Mouse (Mus musculus) CH12F3 (cell line): Measurements from ENCODE around the gene Nrd1.

ENCODE experiments used
- in situ Hi-C: fragments of 300-500 bp; cut with MboI; formaldehyde crosslinking; loops from 2 replicates; pipeline ENCODE4 v1.14.3; 2020; ENCODE audit warnings: low sequenced_read_pairs

Gene Nrd1

DNA sequence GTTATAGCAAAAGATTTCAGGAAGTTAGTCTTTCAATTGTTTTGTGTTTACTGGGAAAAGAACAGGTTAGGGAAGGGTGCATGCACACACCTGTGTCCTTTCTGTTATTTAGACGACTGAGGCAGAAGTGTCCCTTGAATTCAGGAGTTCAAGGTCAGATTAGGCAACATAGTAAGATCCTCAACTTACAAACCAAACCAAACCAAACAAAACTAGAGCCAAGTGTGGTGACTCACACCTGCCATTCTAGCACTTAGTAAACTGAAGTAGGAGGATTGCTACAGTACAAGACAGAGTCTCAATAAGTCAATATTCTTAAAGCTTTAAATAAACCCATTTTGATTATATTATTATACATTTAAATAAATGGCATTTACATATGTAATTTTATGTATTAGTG is 21.5 kb downstream of the Nrd1 start:
- in situ Hi-C loops: no loop called here

DNA sequence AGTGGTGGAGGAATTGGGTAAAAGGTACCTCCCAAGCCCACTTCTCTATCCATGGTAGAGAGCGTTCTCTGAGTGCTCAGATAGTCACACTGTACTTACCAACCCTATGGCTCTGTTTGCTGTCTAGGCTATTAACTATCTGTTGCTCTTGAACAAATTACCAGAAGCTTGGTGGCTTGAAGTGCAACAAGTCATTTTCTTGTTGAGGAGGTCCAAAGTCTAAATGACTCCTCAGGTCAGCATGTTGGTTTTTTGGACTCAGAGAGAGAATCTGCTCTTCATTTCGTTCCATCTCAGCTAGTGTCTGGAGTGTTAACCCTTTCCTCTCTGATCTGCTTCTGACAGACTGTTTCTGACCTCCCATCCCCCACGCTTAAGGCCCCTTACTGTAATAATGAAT is 24.6 kb downstream of the Nrd1 start:
- in situ Hi-C loops: no loop called here

DNA sequence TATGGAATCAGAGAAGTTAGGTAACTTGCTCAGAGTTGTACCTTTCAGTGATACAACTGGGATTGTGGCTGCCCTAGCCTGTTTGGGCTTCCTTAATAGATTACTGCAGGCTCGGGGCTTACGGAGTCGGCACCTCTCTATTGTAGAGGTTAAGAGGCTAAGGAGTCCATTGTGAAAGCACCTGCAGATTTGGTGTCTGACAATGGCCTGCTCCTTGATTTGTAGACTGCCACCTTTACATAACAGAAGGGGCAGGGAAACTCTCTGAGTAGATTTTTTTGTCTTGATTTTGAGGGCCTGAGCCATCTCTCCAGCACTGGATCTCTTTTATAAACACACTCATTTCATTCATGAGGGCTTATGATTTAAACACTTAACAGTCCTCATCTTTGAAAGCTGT is 26.1 kb downstream of the Nrd1 start:
- in situ Hi-C loops: no loop called here

DNA sequence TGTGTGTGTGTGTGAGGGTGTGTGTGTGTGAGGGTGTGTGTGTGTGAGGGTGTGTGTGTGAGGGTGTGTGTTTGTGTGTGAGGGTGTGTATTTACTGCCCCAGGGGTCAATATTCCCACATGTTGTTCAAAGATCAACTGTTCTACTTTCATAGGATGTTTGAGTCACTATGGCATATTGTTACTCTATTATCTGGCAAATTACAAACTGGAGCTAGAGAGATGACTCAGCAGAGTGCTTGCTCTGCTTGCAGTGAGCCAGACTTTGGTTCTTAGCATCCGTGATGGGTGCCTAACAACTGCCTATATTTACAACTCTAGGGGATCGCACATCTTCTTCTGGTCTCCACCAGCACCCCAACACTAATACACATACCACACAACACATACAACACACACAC is 29.4 kb downstream of the Nrd1 start:
- in situ Hi-C loops: no loop called here

DNA sequence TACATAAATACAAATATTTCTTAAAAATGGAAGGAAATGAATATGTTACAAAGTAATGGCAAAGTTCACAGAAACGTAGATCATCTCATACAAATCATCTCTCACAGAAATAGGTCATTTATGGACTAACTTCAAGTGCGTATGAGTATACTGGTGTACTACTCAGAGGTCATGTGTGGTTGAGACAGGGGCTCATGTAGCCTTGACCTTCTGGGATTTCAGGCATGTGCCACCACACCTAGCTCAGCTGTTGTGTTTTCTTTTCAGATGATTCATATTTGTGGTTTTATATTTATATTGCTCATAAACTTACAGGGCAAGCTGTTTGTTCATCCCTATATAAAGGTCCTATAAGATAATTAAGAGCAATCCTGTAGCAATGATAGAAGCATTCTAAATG is 29.8 kb downstream of the Nrd1 start:
- in situ Hi-C loops: no loop called here

DNA sequence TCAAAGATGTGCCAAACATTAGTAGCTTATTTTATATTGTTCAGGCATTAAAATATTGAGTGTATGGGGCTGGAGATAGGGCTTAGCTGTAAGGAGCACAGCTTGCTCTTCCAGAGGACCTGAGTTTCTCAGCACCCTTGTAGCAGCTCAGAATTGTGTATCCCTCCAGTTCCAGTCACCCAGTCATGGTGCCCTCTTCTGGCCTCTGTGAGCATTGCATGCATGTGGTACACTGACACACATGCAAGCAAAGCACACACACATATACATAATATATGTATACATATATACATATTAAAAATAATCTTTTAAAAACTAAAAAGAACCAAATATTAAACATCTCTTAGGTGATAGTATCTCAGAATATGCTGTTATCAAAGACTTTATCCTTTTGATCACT is 35.9 kb downstream of the Nrd1 start:
- in situ Hi-C loops: no loop called here

DNA sequence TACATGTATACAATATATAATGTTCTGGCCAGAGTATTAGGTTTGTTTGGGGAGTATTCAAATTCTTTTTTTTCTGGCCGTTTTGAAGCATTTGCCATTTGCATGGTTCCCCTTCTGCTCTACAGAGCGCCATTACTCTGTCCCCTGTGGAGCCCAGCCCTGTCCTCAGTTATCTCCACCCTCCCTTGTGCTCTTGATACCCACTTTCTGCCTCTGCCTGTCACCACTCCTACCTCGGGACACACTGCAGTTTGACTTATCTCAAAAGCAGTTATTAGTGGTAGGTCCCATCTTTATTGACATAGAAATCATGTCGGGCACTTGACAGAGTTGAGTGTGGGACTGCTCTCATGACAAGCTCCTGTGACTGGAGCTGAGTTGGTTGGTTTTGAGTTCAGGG is 42.3 kb downstream of the Nrd1 start:
- in situ Hi-C loops: no loop called here

DNA sequence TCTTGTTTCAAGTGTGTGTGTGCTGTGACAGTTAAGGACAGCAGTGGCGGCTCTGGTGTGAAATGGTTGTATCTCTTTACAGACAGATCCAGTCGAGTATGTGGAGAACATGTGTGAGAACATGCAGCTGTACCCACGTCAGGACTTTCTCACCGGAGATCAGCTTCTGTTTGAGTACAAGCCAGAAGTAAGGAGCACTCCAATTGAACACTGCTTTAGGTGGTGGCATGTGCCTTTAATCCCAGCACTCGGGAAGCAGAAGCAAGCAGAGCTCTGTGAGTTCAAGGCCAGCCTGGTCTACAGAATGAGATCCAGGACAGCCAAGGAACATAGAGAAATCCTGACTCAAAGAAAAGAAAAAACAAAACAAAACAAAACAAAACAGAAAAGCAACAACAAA is 42.8 kb downstream of the Nrd1 start:
- in situ Hi-C loops: no loop called here

DNA sequence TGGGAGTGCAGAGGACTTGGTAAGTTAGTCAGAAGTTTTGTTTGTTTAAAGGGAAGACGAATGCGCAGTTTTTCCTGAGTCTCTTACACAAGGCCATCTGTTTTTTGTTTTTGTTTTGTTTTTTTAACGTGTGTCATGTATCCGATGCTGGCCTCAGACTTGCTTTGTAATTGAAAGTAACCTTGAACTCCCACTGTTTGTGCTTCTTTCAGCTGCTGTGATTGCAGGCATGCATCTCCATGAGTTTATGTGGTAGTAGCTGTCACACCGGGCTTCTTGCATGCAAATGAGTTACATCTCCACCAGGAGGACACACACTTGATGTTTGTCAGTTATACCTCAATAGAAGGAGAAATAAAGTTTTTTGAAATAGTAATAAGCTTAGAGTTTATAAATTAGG is 43.3 kb downstream of the Nrd1 start:
- in situ Hi-C loops: no loop called here

DNA sequence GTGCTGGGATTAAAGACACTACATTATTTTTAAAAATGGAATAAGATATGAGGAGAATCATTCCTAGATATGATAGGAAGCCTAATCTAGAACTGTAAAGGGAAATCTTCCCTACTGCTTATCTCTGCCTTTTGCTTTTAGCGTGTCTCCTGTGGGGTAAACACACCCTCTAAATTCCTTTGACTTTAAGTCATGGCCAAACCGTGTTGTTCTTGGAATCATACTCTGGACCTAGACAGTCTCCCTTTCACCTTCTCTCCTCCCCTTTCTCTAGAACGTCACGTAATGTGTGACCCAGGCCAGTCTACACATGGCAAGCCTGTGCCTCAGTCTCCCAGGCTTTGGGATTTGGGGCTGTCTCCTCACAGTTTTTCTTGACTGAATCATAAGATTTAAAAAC is 47.8 kb downstream of the Nrd1 start:
- in situ Hi-C loops: no loop called here

DNA sequence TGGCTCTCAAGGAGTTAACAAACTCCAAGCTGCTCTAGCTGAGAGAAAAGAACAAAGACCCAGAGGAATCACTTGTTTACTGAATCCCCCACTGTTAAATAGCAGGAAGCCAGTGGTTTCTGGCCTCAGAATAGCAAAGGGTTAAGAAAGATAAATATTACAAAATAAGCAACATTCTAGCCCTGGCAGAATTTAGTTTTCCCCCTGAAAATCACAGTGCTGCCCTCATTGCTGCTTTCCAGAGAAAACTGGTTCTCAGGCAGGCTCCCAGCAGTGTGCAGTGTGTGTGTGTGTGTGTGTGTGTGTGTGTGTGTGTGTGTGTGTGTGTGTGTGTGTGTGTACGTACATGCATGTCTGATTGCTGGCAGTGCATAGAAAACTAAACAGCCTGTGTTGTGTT is 51.8 kb downstream of the Nrd1 start:
- in situ Hi-C loops: no loop called here

DNA sequence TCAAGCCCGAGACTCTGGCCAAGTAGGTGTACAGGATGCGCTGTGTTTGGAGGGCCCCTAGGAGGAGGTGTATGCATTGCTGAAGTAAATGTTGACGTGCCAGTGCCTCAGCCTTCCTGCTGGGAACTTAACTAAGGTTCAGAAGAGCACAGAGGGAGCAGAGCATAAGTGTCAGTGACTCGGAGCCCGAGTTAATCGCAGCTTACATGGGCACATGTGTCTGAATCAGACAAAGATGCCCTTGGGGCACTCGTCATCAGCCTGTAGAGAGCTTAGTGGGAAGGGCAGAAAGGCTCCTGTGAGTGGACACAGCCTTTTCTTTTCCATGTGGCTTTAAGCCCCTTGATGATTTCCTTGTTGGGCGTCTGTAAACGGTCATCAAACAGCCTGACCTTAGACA is 53.5 kb downstream of the Nrd1 start:
- in situ Hi-C loops: no loop called here

DNA sequence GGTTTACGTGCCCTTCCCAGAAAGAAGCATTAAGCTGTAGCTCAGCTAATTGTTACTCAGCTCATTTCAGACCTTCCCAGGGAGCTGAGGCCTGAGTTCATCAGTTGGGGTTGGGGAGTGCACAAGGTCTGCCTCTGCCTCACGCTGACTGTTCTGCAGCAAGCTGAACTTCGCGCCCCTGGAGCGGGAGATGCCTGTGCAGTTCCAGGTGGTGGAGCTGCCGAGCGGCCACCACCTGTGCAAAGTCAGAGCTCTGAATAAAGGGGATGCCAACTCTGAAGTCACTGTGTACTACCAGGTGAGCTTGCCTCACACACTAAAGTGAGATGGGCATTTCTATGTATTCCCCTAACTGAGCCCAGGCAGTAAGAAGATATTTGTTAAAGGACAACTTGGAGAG is 55.9 kb downstream of the Nrd1 start:
- in situ Hi-C loops: no loop called here

DNA sequence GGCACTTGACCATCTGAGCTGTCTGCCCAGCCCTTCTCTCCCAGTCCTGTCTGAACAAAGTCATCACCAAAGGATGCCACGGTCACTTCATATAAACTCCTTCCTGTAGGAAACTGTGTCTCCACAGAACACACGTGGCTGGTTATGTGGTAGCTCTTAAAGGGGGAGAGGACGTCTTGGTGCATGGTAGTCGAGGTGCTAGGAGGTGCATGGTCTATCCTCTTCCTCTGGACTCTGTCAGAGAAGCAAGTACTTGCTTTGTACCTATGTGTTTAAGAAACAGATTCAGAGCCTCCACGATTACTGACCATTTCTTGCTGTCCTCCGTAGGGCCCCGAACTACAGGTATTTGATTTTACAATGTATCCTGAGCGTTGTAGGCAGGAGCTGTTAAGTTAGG is 57.2 kb downstream of the Nrd1 start:
- in situ Hi-C loops: no loop called here

DNA sequence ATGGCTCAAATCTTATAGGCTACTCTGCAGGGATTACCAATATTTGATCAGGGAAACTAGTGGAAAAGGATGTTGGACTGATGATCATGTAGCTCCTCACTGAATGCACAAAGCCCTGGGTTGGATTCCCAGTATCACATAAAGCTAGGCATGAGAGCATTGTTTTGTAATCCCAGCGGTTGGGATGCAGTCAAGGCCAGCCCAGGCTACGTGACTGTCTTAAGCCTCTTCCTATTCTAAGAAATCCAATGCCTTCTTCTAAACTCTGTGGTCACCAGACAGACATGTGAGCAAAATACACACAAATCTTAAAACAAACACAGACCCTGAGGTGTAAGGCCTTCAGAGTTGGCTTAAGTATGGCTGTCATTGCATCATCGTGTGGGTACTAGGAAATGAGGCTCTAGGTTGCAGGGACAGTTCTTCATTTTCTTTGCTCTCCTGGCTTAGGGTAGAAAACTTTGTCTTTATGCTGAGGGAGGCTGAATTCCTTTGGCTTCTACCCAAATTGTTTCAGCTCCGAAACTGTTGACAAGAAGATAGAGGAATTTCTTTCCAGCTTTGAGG is 58.9 kb downstream of the Nrd1 start:
- in situ Hi-C loops: no loop called here

DNA sequence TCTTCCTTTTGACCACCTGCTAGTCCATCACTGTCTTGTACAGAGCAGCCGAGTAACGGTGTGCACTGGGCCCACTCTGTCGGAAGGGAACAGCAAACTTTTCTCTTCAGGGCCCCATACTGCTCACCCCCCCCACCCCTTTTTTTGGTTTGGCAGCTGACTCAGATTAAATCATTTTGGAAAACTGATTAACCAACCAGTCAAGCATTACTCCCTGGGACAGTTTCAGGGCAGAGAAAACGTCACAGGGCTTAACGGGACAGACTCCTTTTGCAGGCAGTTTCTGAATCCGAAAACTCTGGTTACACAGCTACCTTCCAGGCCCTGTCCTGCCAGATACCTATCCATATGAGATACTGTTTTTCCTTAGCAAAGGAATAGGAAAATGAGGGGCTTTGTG is 64.5 kb downstream of the Nrd1 start:
- in situ Hi-C loops: no loop called here

DNA sequence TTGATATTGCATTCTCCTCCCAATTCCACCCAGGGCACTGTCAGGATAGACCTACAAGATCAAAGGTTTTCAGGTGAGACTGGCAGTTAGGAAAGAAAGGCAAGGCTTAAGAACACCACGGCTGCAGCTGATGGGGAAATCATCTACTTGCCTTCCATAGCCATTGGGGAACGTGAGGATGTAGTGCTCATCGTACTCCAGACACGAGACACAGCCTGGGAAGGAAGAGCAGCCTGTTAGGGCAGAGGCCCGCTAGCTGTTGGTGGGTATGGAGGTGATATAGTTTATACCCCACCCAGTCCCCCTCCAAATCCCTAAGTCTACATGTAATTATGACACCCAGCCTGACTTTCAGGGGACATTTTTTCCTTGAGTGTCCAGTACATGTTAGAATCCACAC is 65.3 kb downstream of the Nrd1 start:
- in situ Hi-C loops: no loop called here

DNA sequence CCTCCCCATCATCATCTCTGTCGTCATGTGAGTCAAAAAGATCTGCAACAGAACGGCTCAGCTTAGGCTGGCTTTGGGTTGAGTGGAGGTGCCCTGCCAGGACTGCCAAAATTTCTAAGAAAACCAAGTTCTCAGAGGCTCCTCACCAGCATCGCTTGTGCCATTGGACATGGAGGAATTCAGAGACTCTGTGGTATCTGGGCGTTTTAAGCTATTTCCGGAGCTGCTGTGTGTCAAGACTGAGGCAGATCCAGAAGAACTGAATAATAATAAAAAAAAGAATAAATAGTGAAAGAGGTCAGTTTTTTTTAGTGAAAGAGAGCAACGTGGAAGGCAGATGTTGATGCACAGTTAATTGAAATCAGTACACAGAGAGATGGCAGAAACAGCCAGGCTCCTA is 72.4 kb downstream of the Nrd1 start:
- in situ Hi-C loops: no loop called here

DNA sequence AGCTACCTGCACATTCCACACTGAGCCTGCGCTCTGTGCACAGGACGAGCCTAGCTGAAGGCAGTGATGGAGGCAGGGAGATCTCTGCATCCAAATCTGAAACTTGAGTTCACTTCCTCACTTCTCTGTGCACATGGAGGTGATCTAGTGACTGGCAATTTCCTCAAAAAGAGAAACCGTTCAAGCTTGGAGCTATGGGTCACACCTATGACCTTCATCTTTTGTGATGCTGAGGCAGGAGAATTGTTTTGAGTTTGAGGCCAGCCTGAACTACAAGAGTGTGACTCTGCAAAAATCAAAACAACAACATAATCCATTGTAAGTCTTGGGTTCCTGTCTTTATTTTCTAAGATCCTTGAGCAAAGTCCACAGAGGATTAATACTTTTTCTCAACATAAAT is 72.8 kb downstream of the Nrd1 start:
- in situ Hi-C loops: no loop called here

DNA sequence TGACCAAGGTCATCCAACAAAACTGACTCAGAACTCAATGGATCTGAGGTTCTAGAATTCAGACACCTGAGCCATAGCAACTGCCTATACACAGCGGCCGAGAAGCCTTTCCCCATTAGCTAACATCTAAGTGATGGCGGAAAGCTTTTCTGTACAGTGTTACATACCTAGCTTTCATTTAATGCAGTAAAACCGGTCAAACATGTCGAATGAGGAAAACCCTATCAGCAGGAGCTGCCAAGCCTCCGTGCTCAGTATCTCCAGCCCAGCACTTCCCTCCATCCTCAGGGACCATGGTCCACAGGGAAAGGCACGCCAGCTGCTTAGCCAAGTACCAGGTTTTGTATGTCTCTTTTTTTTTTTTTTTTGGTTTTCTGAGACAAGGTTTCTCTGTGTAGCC is 78.5 kb downstream of the Nrd1 start:
- in situ Hi-C loops: no loop called here

DNA sequence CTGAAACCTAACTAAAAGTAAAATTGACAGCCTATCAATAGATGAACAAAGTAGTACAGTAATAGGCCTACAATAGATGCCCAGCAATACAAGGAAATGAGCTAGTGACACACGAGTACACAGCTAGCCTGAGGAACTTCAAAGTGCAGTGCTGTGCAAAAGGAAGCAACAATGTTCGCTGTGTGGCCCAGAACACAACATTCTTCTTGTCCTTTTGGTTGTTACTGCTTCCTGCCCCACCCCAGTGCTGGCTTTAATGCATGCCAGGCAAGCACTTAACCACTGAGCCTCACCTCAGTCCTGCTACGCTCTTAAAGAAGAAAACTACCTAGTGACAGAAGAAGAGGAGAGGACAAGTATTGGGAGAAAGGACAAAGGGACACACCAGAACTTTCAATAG is 79.2 kb downstream of the Nrd1 start:
- in situ Hi-C loops: no loop called here

DNA sequence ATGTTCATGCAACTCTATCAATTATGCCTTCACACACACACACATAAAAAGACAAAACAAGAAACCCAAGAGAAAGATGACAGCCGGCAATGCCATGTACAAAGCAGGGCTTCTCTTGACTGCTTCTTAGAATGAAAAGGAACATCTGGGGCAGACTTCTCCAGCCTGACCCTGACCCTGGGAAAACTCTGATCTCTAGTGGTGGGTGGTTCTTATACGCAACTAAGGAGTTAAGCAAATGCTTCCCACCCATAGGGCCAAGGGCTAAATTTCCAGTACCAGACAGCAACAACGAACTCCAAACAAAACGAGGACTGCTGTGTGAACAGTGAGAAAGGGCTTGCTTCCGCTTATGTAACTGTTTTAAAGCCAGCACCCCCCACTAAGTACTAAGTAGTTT is 79.7 kb downstream of the Nrd1 start:
- in situ Hi-C loops: no loop called here

DNA sequence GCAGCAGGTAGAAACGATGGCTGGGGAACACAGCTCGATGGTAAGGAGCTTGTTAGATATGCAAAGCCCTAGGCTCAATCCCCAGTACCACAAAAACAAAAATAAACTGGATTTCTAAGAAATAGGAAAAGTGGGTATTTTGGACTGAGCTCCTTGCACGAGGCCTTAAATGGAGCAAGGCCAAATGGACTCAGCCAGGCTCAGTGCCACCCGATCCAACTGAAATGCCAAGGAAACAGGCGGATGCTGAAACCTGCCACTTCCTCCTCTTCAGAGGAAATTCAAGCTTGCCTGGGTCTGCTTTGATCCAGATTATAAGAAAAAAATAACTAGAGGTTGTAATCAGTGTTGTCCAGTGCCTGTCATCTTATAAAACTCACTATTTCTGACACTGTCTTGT is 88.7 kb downstream of the Nrd1 start:
- in situ Hi-C loops: no loop called here

DNA sequence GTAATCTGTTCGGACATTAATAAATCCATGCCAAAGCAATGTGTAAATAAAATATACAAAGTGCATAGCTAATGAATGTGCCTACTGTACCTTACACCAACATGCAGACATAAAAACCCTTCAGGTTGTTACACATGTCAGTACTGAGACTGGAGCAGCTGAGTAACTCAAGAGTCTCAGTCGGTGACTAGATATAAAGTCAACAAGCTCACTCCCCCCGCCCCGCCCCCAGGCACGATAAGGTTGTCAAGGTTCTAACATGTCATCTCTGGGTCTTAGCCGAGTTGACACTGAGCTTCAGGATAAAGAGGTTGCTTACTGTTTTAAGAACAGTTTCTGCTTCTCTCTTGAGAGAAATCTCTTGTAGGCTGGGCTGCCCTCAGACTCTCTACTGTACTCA is 89.5 kb downstream of the Nrd1 start:
- in situ Hi-C loops: no loop called here
